Mouse (Mus musculus) embryonic facial prominence, embryonic 11.5 days (tissue): ENCODE data around the gene Tmem170. TPM values are rescaled to one million over a fixed set of nuclear protein-coding genes. Genes with fewer than 3 reads are reported as not detected.
A peak's percentile ranks its signal among the peaks of the same experiment; 100 is the strongest.

Experiments used
- ATAC-seq: fragments of 200-750 bp; cut with Nextera tagmentation; replicated peaks from 2 replicates; pipeline ENCODE4 v1.8.0; 2017; ENCODE audit warnings: low read depth; ENCODE audit not compliant: insufficient number of reproducible peaks, low FRiP score, low TSS enrichment
- DNase-seq: peaks from one replicate; pipeline ENCODE4 v3.0.0-alpha.2; 2015; ENCODE audit warnings: low spot score
- H3K27ac ChIP-seq: fragments of 300-500 bp; sonication (generic); replicated peaks from 2 replicates; pipeline ENCODE4 v1.5.1; 2014; ENCODE audit warnings: mild to moderate bottlenecking, low read depth, low read length, control low read depth
- H3K27me3 ChIP-seq: fragments of 300-500 bp; sonication (generic); 2 replicates; pipeline ENCODE4 v1.6.1; 2014; ENCODE audit warnings: mild to moderate bottlenecking, low read length, moderate library complexity, mixed read lengths; ENCODE audit not compliant: control insufficient read depth, insufficient read depth
- H3K36me3 ChIP-seq: fragments of 300-500 bp; sonication (generic); replicated peaks from 2 replicates; pipeline ENCODE4 v1.6.1; 2014; ENCODE audit warnings: low read depth, mild to moderate bottlenecking, low read length, moderate library complexity, mixed read lengths; ENCODE audit not compliant: control insufficient read depth, insufficient read depth
- H3K4me1 ChIP-seq: fragments of 300-500 bp; sonication (generic); 2 replicates; pipeline ENCODE4 v1.6.1; 2014; ENCODE audit warnings: low read length, mixed read lengths; ENCODE audit not compliant: control insufficient read depth, insufficient read depth
- H3K4me2 ChIP-seq: fragments of 300-500 bp; sonication (generic); 2 replicates; pipeline ENCODE4 v1.6.1; 2014; ENCODE audit warnings: low read depth, mild to moderate bottlenecking, control low read depth, low read length, moderate library complexity
- H3K4me3 ChIP-seq: fragments of 300-500 bp; sonication (generic); 2 replicates; pipeline ENCODE4 v1.5.1; 2014; ENCODE audit warnings: low read depth, low read length, control low read depth
- H3K9ac ChIP-seq: fragments of 300-500 bp; sonication (generic); replicated peaks from 2 replicates; pipeline ENCODE4 v1.6.1; 2014; ENCODE audit warnings: mild to moderate bottlenecking, control low read depth, low read length
- H3K9me3 ChIP-seq: fragments of 300-500 bp; sonication (generic); replicated peaks from 2 replicates; pipeline ENCODE4 v1.6.1; 2016; ENCODE audit warnings: mild to moderate bottlenecking, low read length, inconsistent platforms, mixed read lengths; ENCODE audit not compliant: control insufficient read depth
- WGBS: fragments of 180-500 bp; shearing (Covaris S2); extraction: QIAGEN DNeasy Blood & Tissue Kit; methylation state at CpG from one replicate; pipeline ENCODE4 v1.1.7; 2014; 5-methylcytosine and 5-hydroxymethylcytosine counted together
- polyA plus RNA-seq: library from polyadenylated mRNA; unstranded; fragments of >200 nt; fragmentation: Nextera tagmentation; extraction: Ambion mirVana; gene quantifications from 2 replicates; pipeline ENCODE4 v1.2.1, GENCODE M21; 2014

Tmem170 gene
- polyA plus RNA-seq, 1 experiment from 2014 or later: 7.7 TPM

DNA sequence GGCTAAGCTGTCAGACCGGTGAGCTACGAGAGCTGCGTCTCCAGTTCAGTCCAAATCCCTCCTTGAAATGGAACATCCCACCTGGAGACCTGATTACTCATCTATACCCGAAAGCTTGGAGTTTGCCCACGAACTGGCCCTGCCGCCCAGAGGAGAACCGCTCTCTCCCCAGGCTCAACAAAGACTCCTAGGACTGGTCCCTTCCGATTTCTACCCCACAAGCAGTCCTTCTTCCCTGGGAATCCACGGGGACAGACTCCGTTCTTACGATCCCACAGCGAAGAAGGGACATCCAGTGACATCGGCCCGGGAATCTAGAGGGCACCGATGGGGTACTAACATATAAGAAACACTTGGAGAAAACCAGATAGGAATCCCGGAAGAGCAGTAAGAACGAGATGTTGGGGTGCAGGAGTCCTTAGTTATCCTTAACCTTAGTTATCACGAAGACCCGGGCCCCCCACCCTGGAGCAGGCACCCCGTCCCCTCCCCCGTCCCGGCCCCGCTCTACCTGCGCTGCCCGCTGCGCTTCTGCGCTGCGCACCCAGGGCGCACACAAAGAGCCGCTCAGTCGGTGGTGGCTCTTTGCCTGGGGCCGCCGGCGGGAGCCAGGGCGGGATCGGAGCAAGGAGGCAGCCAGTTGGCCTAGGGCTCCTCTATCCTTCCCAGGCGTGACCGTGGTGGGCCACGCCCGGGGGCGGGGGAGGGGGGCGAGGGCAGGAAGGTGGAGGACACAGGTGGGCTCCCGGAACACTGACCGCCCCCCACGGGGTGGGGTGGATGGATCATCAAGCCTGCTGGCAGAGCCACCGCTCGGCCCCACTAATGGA lies 33.3 kb upstream of the Tmem170 start, which contains the start of gene Chst5:
Gene Chst5, minus strand, starts transcription at position 827 of the 830 bp plus-strand sequence.
- H3K4me3 ChIP-seq: peak within 1 kb of the TSS; percentile 41
- no peak within 1 kb of the TSS for H3K27ac ChIP-seq
- 0 out of 2 replicates have a peak, but pooled peaks have one; percentile 46 for ATAC-seq
- H3K9me3 ChIP-seq: no peaks in the 10 kb centered on the region
- peak; percentile 56 for DNase-seq
- no peaks in the 10 kb centered on the region for H3K36me3 ChIP-seq
- peaks cover 13% of the 10 kb centered on the region for H3K27me3 ChIP-seq
- peak within 1 kb of the TSS; percentile 87 for H3K4me2 ChIP-seq
- H3K4me1 ChIP-seq: no peaks in the 10 kb centered on the region; the same call in 1 of the 2 replicates
- H3K9ac ChIP-seq: peak within 1 kb of the TSS; percentile 68
- 4% methylated on average over 45 of the region's 47 CpGs for WGBS

DNA sequence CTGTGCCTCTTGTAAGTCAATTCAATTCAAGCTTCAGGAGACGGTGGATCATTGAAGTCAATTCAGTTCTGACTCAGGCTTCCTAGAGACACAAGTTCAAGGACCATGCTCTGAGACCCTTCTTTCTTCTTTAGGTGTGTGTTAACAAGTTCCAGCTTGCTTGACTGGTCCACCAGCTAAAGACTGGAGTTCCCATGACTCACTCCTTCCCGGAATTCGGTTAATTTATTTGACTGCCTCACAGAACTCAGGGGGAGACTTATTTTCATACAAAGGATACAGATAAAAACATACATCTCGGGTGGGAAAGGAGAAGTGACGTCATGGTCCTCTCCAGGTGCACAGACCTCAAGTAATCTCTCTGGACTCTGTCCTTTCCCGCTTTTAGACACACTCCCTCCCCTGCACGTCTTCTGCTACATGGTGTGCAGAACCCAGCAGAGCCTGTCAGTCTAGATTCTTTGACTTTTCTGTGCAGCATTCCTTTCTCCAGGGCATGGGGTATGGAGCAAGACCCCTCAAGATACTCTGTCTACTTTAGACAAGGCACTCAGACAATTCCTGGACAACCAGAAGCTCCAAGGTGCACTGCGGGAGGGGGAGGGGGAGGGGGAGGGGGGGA lies 29.1 kb upstream of the Tmem170 start:
- Histone ChIP-seq H3K4me3 (no peak overlapping the region), H3K9me3 (no peaks in the 10 kb centered on the region), H3K27ac (no peak overlapping the region), H3K27me3 (peaks cover 12% of the 10 kb centered on the region), H3K9ac (no peak overlapping the region), H3K4me1 (no peaks in the 10 kb centered on the region; the same call in 1 of the 2 replicates), H3K4me2 (no peak overlapping the region), H3K36me3 (no peaks in the 10 kb centered on the region)
- no peak for ATAC-seq
- DNase-seq: no peak
- 69% methylated on average over 7 of the region's 8 CpGs for WGBS

DNA sequence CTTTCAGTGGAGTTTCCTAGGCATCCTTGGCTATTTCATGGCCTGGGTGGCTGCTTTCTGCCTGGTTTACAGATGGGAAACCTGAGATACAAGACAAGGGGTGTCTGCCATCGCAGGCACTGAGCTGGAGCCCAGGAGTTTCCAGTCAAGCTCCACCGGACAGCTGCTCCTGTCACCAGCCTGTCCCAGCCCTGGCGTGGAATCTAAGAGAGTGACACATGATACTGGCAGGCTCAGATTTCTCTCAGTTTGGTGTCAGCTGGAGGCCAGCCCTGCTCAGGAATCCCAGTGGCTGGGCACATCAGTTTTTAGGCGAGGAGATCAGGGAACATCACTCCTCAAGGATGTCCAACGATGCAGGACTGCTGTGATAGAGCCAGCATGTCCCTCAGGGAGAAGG lies 25.5 kb upstream of the Tmem170 start:
- no peaks in the 10 kb centered on the region for H3K4me1 ChIP-seq
- ATAC-seq: 0 out of 2 replicates have a peak, but pooled peaks have one; percentile 48
- no peaks in the 10 kb centered on the region for H3K36me3 ChIP-seq
- no peak overlapping the region for H3K27ac ChIP-seq
- peak; percentile 41 for DNase-seq
- no peaks in the 10 kb centered on the region for H3K27me3 ChIP-seq
- H3K4me2 ChIP-seq: no peak overlapping the region
- no peak overlapping the region for H3K4me3 ChIP-seq
- WGBS: 15% methylated on average over 5 of the region's 5 CpGs
- no peak overlapping the region for H3K9ac ChIP-seq
- no peaks in the 10 kb centered on the region for H3K9me3 ChIP-seq

DNA sequence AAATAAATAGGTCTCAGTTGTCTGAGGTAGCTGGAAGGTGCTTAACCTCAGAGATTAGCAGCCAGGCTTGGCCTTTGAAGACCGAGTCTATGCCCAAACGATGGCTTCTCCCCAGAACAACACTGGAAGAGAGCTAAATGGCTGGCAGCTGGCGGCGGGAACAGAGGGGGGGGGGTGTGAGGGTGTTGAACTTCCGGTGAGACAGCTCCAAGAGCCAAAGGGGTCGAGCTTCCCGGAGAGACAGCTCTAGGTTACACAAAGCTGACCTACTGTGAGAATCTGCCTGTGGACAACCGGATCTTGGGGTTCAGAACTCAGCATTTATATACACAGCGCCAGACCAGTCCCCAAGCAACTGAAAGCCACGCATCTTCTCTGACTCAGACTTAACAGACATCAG lies 22.0 kb upstream of the Tmem170 start:
- ATAC-seq (no peak), DNase-seq (no peak)
- Histone ChIP-seq H3K27ac (no peak overlapping the region), H3K4me3 (no peak overlapping the region), H3K9ac (no peak overlapping the region), H3K9me3 (no peaks in the 10 kb centered on the region), H3K4me2 (no peak overlapping the region), H3K36me3 (no peaks in the 10 kb centered on the region), H3K27me3 (no peaks in the 10 kb centered on the region), H3K4me1 (no peaks in the 10 kb centered on the region)
- 34% methylated on average over 10 of the region's 10 CpGs for WGBS

DNA sequence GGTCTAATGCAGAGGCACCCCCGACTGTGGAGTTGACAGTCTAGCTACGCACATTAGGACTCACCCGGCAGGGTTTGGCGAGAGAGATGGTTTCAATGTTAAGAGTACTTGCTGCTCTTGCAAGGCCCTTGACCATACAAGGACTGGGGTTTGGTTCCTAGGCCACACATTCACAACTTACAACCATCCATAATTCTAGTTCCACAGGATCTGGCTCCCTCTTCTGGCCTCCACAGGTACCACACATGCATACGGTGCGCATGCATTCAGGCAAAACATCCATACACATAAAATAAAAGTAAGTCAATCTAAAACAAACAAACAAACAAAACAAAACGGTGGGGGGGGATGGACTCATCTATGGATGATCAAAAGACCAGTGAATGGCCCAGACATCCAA lies 18.4 kb upstream of the Tmem170 start:
- Histone ChIP-seq H3K4me1 (peaks cover 3% of the 10 kb centered on the region), H3K27me3 (peaks cover 15% of the 10 kb centered on the region), H3K9me3 (no peaks in the 10 kb centered on the region), H3K27ac (no peak overlapping the region), H3K4me2 (no peak overlapping the region), H3K36me3 (no peaks in the 10 kb centered on the region), H3K9ac (no peak overlapping the region), H3K4me3 (no peak overlapping the region)
- ATAC-seq (no peak), DNase-seq (no peak)
- 84% methylated on average over 7 of the region's 7 CpGs for WGBS

DNA sequence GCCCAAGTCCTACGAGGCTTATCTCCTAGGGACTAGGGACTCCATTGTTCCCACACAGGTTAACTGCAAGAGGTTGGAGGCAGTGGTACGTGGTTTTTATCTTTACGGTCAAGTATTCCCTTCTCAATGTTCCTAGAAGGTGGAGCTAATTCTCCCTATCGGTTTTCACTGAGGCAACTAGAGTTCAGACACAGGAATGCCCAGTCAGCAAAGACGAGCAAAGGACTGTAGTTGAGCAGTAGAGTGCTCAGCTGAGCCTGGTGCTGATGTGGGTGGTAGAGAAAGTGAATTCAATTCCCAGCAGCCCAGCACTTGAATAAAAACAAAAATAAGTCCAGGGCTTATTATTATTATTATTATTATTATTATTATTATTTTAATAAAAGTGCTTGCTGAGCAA lies 16.1 kb upstream of the Tmem170 start:
- no peak overlapping the region for H3K4me2 ChIP-seq
- 60% methylated on average over 5 of the region's 5 CpGs for WGBS
- no peaks in the 10 kb centered on the region for H3K36me3 ChIP-seq
- peaks cover 27% of the 10 kb centered on the region for H3K27me3 ChIP-seq
- ATAC-seq (no peak), DNase-seq (no peak)
- H3K27ac ChIP-seq: no peak overlapping the region
- H3K9me3 ChIP-seq: no peaks in the 10 kb centered on the region
- peaks cover 3% of the 10 kb centered on the region for H3K4me1 ChIP-seq
- no peak overlapping the region for H3K4me3 ChIP-seq
- no peak overlapping the region for H3K9ac ChIP-seq

DNA sequence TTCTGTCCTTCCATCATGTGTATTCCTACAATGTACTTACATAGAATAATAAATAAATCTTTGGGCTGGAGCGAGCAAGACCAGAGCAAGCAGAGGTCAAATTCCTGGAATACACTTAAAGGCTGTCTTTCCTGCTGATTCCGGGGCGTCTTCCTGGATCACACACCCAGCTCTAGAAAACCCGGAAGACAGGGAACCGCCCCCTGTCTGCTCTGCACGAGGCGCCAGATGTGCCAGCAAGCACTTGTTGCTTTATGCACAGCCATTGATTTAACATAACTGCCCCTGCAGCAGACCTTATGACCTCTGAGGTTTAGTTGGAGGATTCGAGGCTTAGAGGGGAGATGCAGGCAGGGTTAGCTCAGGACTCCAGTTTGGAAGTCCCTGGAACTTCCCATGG lies 15.4 kb upstream of the Tmem170 start:
- Histone ChIP-seq H3K4me2 (no peak overlapping the region), H3K9ac (no peak overlapping the region), H3K27ac (no peak overlapping the region), H3K9me3 (no peaks in the 10 kb centered on the region), H3K4me1 (peaks cover 3% of the 10 kb centered on the region), H3K4me3 (no peak overlapping the region), H3K36me3 (no peaks in the 10 kb centered on the region), H3K27me3 (peaks cover 27% of the 10 kb centered on the region)
- ATAC-seq (no peak), DNase-seq (peak; percentile 38)
- 20% methylated on average over 8 of the region's 8 CpGs for WGBS

DNA sequence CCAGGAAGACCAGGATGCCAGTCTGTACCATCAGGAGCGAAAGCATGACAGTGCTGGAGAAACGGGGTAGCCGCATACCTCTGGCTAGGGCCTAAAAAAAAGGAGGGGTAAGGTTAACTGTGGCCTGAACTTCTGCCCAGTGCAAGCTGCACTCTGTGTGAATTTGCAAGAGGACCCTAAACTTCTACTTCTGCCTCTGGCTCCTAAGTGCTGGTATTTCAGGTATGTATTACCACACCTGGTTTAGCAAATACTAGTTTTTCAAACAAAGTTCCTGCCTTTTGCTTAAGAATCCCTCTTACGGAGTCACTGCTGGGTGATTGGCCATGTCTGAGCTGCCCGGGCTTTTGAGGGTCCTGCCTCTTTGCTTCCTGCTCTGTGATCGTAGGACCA lies 14.4 kb upstream of the Tmem170 start:
- DNase-seq (no peak), ATAC-seq (no peak)
- H3K9ac ChIP-seq: no peak overlapping the region
- H3K27me3 ChIP-seq: peaks cover 27% of the 10 kb centered on the region
- 59% methylated on average over 6 of the region's 6 CpGs for WGBS
- 0 out of 2 replicates have a peak overlapping the region, but pooled peaks have one; percentile 43 for H3K4me2 ChIP-seq
- no peaks in the 10 kb centered on the region for H3K9me3 ChIP-seq
- no peak overlapping the region for H3K4me3 ChIP-seq
- H3K27ac ChIP-seq: no peak overlapping the region
- peaks cover 3% of the 10 kb centered on the region for H3K4me1 ChIP-seq
- no peaks in the 10 kb centered on the region for H3K36me3 ChIP-seq
